Mouse (Mus musculus) layer of hippocampus, postnatal 10 days (tissue): ENCODE results near the gene Fam240b. TPM values are rescaled to one million over a fixed set of nuclear protein-coding genes. Genes with fewer than 3 reads are reported as not detected.
"Not testable (repeated sequence)": the region's sequence is repeated elsewhere in the genome, so short reads cannot be mapped to it uniquely, and the experiment has no call there.

Source experiments
- DNase-seq, 2 experiments: peaks; one replicate each; pipeline ENCODE4 v3.0.0; 2021; ENCODE audit warnings: low spot score in 2 of 2
- long read RNA-seq: library from polyadenylated mRNA; stranded (forward); transcript quantifications from one replicate; pipeline ENCODE4 v2.0.0, GENCODE M21; 2023
- total RNA-seq, 2 experiments: library from RNA; stranded (reverse); gene quantifications; 2 replicates each; pipeline ENCODE4 v1.2.3; 2021

The Fam240b gene
- not detected for total RNA-seq
- long read RNA-seq, partial matches to known transcripts = 0 of 1 reads
- long read RNA-seq, other reads (novel, unspliced or antisense) = 1 of 1 reads

- no peak for DNase-seq
Observed at GRCm38 (mm10) chr13:64497692-64498091, at the start of gene Fam240b. Gene Fam240b (minus strand): TSS chr13:64497792.

GRCm38 (mm10) chr13:64530139-64530538 lies 32.5 kb upstream of the Fam240b start:
- no peak for DNase-seq

GRCm38 (mm10) chr13:64526515-64527285 lies 29.1 kb upstream of the Fam240b start:
- peak in 1 of 2 experiments; percentile 14 for DNase-seq

- DNase-seq = no peak
Observed at GRCm38 (mm10) chr13:64514247-64514646, 16.7 kb upstream of the Fam240b start.

GRCm38 (mm10) chr13:64511616-64512015 lies 14.0 kb upstream of the Fam240b start:
- DNase-seq = no peak

GRCm38 (mm10) chr13:64507361-64507760 lies 9.8 kb upstream of the Fam240b start:
- DNase-seq = no peak

- DNase-seq = no peak
Observed at GRCm38 (mm10) chr13:64502833-64503232, 5.2 kb upstream of the Fam240b start.

GRCm38 (mm10) chr13:64493586-64493985 lies 4.0 kb downstream of the Fam240b start:
- no peak for DNase-seq

GRCm38 (mm10) chr13:64489886-64490285 lies 7.7 kb downstream of the Fam240b start:
- no peak for DNase-seq

- DNase-seq = no peak
Observed at GRCm38 (mm10) chr13:64479960-64480359, 17.6 kb downstream of the Fam240b start.

- no peak for DNase-seq
Observed at GRCm38 (mm10) chr13:64477968-64478367, 19.6 kb downstream of the Fam240b start.

GRCm38 (mm10) chr13:64467886-64468285 lies 29.7 kb downstream of the Fam240b start:
- no peak for DNase-seq

GRCm38 (mm10) chr13:64465166-64465565 lies 32.4 kb downstream of the Fam240b start:
- DNase-seq = peak; percentile 12 to 28

GRCm38 (mm10) chr13:64462581-64462980 lies 35.0 kb downstream of the Fam240b start:
- no peak for DNase-seq

GRCm38 (mm10) chr13:64458181-64458580 lies 39.4 kb downstream of the Fam240b start:
- no peak for DNase-seq

- DNase-seq = not testable (repeated sequence)
Observed at GRCm38 (mm10) chr13:64457225-64457978, 40.2 kb downstream of the Fam240b start.

- no peak for DNase-seq
Observed at GRCm38 (mm10) chr13:64450001-64450794, 47.4 kb downstream of the Fam240b start.

- DNase-seq = no peak
Observed at GRCm38 (mm10) chr13:64448729-64449128, 48.9 kb downstream of the Fam240b start.

- peak in 1 of 2 experiments; percentile 33 for DNase-seq
Observed at GRCm38 (mm10) chr13:64447947-64448346, 49.6 kb downstream of the Fam240b start.

- no peak for DNase-seq
Observed at GRCm38 (mm10) chr13:64445254-64445920, 52.2 kb downstream of the Fam240b start.
